Mouse (Mus musculus) neural tube, embryonic 10.5 days (tissue): ENCODE data around the gene Nob1.

ENCODE experiments used
- DNase-seq: peaks from one replicate; pipeline ENCODE4 v3.0.0-alpha.2; 2017; ENCODE audit warnings: low spot score; ENCODE audit errors: extremely low spot score

Gene Nob1

DNA sequence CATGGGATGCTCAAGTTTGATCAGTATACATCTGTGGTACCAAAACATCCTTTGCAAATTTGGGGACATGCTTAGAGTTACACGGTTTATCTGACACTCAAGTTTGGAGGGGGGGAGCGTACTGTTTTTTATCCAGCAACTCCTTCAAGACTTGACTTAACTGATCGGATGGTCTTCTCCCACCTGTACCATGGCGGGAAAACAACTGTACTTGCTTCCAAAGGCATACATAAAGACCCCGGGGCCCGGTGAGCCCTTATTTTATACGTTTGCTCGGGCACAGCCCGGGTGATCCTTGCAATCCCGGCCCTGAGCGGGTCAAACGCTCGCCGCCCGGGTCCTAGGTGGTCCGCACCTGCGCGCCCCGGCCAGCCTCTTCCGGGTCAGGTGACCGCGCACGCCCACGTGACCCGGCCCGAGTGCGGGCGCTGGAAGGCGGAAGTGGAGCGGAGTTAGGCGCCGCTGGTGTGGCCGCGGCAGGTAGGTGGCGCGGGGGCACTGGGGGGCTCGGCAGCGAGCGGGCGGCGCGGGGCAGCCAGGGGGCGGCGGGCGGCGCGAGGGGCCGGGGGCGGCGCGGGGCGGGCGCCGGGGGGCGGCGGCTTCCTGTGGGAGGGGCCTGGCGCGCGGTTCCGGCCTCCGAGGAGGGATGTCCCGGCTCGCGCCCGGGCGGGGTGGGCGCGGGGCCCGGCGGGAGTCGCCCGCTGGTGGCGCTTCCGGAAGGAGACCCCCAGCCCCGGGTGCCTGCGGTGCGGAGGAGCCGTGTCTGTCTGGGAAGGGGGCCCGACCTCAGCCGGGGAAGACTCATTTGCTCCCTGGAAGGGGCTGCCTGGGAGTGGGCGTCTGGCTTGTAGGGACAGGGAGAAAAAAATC is 11.3 kb upstream of the Nob1 start, which contains the start of gene Wwp2:
TSS of gene Wwp2 (plus strand) at position 404 of the 870 bp plus-strand sequence.
- DNase-seq, result peak; percentile 89

DNA sequence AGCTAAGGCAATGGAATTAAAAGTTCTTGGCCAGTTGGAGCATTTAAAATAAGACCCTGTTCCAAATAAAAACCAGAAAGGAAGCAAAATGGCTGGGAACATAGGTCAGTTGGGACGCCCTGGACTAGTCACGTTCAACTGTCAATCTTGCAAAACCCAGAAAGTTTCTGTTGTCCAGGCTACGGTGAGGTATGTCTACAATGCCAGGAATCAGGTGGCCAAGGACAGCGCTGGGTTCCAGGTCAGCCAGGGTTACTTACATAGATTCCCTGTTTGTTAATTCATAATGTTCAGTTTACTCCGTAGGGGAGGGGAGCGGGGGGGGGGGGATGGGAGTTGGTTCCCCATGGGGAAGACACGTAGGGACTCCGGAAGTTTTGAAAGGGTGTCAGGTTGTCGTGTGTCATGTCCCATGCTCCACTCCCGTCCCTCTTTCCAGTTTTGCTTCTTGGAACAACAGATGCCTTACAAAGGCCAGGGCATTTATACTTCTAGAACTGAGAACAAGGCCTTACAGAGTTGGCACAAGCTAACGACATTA is 10.6 kb upstream of the Nob1 start:
- DNase-seq, result no peak

DNA sequence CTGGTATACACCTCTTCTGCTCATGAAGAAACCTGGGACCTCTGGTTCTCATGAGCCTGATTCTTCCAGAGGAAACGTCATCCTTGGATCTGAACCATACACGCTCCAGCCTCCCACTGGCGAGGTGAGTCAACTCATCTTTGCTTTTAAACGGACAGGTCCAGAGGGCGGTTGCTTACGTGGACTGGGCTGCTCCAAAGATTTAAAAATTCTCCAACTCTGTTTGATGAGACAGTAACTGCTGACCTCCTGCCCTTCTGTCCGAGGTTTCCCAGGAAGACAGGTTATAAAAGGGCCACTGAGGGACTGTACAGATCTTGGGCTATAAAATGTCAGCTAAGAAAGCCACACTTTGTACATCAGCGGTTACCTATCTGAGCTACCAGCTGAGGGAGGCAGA is 6.0 kb upstream of the Nob1 start:
- no peak for DNase-seq

DNA sequence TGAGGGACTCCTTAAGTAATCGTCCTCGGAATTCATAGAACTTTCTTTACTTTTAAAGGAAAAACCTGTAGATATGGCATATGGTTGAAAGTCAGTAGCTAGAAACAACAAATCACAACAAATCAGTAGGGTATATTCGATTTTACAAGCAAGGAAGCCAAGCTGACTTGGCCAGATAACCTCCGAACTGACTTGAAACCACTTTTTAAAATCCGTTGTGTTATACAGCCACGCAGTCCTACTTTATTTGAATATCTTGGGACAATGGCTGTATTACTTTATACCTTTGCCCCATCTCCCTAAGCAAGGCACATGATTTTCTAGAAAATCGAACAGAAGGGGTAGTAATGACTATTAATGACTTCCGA is 363 bp upstream of the Nob1 start:
- no peak for DNase-seq

DNA sequence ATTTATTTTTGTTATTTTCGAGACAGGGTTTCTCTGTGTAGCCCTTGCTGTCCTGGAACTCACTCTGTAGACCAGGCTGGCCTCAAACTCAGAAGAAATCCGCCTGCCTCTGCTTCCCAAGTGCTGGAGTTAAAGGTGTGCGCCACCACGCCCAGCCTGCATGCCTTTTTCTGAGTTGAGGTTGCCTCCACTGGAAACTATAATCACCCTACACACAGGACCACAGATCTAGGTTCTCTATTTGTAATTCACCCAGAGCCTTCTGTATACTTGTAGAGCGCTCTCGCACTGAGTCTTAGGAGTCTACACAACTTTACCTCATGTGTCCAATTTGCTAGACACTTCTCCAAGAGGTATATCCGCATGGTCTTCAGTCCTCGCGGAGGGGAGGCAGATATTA is 675 bp downstream of the Nob1 start:
- no peak for DNase-seq

DNA sequence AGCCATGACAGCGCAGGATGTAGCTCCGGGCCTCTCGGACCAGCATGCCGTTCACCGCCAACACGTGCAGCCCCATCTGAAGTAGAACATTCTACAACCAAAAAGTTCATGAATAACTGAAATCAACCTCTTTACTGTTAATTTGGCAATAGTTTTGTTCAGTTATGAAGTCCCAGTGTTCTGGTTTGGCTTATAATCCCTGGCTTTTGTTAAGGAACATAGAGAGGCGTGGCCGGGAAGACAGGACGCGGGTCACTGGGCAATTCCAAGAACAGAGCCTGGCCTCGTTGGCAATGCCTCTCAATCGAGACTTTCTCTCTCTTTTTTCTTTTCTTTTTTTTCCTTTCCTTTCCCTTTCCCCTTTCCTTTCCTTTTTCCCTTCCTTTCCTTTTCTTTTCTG is 7.8 kb downstream of the Nob1 start:
- DNase-seq, result no peak

DNA sequence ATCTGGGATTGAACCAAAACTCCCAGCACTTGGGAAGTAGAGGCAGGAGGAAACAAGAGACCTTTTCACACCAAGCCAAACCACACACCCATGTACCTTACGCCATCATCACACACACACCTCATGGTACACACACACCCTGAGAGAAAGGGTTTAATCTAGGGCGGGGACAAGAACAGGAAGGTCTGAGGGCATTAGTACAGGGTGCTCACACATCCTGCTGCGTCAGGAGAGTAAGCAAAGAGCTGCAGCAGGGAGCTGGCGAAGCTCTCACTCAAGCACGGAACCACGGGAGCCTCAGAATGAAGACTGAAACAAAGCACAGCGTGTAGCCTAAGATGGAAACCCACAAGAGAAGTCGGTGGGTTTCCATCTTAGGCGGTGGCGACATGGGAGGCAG is 11.0 kb downstream of the Nob1 start:
- DNase-seq, result no peak

DNA sequence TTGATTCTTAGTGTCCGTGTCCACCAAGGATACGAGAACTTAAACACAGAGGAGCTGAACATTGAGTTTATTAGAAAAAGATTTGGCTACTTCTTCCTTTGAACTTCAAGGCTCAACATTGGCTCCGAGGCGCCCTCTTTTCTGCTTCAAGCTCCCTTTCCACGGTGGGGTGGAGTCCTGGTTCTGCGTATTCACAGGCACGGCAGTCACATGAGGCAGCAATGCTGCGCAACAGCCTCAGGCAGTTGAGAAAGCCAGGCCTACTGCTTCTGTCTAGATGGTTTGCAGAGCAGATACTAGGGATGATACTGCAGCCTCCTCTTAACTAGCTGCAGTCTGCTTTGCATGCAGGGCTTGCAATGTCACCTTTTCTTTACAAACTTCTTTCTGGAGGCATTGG is 12.3 kb downstream of the Nob1 start:
- DNase-seq, result no peak

DNA sequence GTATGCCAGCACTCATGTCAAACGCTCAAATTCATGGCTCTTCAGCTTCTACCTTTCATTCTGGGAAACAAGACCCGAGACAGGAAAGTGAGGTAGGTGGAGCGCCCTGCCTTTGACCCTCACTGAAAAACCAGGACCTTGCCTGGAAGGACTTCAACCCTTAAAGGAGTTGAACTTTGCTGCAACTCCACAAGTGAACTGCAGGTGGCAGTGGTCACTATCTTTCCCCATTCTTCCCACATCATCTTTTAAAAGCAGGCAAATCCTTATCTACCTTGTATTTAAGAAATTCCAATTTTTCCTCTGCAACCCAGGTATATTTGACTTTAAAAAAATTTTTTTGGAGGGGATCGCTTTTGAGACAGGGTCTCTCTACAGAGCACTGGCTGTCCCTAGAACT is 13.5 kb downstream of the Nob1 start:
- peak; percentile 39 for DNase-seq

DNA sequence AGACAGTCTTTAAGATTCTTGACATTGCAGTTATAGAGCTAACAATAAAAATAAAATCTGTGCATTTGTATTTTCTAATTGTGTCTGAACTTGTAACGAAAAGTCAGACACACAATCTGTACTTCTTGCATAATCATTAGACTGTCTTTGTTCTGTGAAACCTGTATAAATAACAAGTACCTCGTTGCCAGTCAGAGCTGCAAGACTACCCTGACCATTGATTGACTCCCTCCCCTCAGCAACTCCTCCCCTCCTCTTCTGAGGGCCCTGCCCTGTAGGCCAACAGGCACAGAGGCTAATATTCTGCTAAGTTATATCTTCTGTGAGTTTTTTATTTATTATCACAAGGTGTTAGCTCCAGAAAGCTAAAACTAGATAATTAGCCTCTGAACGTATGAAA is 18.9 kb downstream of the Nob1 start:
- no peak for DNase-seq

DNA sequence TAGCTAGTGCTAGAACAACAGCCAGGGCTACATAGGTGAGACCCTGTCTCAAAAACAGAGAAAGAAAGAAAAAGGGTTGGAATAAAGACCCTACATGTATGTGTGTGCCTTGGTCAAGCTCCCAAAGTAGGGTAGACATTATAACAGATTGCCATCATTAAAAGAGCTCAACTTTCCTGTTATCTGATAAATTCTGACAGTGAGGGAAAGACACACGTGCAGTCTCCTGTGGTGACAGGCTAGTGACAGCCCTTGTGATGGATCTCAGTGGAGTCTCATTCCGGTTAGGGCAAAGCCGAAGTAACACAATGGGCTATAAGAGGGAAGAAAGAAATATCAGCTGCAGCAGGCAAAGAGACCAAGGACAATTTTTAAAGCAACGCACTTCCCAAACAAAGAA is 20.8 kb downstream of the Nob1 start:
- no peak for DNase-seq

DNA sequence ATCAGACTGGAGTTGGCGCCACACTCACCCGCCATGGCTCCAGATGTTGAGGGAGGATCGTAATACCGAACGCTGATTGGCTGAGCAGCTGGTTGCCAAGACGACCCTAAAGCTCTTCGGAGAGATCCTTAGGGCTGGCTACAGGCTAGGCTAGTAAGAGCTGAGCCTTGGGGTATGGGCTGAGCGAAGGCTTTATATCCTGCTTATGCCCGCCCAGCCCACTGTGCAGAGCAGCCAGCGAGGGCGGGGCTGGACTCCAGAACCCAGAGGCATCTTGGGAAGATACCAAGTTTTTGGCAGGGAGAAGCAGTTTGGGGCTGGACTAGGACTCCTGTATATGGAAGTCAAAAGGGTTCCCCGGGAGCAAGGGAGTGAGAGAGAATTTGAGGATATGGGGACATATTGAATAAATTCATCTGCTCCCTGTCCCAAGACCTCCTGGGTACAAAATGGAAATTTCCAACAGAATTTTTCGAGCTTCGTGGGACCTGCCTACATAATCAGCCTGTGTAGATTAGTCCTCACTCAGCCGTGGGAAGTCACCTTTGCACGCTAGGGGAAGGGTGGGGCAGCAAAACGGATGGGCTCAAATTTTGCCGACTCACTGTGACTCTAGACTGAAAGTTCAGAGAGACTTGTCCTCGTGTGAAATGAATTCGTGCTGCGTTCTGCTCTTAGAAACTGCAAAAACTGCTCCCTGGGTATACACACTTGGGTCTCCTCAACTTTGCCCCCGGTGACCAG is 21.6 kb downstream of the Nob1 start, which contains the start of gene Nqo1:
TSS of gene Nqo1 (minus strand) at position 169 of the 744 bp plus-strand sequence.
- DNase-seq, result peak; percentile 74

DNA sequence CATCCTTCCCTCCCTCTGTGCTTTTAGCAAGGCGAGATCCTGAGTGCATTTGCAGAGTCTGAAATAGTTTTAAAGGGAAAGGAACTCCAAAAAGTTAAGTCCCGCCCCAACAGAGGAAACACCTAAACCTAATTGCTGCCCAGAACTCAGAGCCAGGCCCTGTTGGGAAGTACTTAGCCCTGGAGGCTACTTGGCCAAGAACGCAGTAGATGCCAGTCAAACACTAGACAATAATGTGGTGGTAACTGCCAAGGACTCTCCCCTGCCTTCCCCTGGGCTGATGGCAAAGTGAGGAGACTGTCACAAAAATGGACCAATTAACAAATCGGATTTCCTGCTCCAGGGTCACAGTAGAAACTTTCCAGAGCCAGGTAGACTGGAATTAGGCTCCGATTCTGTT is 23.0 kb downstream of the Nob1 start:
- DNase-seq, result no peak

DNA sequence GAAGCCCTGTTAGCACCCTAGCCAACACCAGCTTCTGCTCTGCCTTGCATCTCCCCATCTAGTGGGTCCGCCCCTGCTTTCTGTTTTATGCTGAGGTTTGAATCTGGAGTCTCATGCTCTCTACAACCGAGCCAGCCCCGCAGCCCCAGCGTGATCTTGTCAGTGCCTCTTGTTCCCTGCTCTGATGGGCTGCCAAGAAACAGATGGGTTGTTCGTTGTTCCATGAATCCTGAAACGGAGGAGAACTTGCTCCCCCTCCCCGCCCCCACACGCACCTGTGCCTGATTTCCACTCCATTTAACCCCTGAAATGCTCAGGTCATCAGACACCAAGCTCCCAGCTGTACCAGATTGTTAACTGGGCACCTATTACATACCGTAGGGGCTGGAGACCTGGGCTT is 25.4 kb downstream of the Nob1 start:
- no peak for DNase-seq

DNA sequence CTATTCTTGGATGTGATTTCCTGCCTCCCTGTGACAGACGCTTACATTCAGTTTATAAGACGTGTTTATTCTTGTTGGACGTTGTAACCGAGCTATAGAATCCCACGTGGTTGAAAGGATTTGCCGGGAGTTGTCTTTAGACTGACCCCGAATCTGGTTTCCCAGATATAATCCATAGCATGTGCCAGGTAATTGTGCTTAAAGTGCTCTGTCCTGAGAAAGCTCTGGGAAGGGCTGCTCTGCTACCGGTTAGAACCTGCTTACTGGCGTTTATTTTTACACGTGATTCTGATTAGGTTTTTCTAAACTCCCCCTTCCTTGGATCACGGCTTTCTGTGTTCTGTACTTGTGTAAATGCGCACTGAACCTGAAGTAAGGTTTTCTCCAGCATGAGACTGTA is 27.2 kb downstream of the Nob1 start:
- no peak for DNase-seq

DNA sequence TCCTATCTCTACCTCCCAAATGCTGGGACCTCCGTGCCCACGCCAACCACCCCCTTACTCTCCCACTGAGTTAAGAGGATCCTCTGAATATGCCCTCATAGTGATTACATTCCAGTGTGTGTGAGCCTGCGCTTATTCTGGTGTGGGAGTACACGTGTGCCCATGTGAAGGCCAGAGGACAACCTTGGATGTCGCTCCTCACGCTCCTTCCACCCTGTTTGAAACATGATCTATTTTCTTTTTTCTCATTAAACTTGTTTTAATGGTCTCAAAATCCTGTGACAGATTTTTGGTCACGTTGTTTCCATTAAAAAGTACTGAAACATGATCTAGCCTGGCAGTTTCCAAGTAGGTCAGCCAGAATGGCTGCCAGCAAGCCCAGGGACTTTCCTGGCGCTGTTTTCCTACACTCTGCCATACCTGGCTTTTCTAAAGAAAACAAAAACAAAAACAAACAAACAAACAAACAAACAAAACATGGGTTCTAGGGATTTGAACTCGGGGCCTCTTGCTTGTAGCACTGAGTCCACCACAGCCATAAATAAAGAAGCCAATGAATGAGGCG is 28.7 kb downstream of the Nob1 start:
- DNase-seq, result no peak

DNA sequence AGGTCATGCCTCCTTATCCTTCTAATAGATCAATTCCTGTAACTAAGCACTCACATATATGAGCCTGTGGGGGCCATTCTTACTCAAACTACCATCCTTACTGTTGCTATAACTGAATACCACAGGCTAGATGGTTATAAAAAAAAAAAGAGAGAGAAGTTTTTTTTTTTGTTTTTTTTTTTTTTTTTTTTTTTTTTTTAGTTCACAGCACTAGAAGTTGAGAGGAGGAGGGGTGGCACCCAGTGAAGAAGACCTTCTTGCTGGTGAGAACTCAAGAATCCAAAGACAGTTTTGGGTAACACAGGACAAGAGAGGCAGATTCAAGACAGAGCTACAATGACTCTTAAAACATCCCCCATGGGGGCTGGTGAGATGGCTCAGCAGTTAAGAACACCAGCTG is 29.5 kb downstream of the Nob1 start:
- DNase-seq, result no peak

DNA sequence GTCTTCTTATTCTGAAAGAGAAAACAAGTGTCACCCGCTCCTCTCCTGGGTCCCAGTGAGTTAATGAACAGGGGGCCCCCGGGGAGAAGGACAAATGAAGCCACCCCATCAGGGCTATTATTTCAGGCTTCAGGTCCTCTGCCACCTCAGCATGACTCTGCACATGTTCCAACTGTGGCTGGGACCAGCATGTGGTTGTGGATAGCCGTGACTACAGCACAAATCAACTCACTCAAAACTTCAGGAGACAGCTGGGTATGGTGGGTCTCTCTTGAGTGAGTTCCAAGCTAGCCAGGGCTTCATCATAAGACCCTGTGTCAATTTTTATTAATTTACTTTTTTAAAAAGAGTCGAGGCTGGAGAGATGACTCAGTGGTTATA is 33.7 kb downstream of the Nob1 start:
- DNase-seq, result no peak

DNA sequence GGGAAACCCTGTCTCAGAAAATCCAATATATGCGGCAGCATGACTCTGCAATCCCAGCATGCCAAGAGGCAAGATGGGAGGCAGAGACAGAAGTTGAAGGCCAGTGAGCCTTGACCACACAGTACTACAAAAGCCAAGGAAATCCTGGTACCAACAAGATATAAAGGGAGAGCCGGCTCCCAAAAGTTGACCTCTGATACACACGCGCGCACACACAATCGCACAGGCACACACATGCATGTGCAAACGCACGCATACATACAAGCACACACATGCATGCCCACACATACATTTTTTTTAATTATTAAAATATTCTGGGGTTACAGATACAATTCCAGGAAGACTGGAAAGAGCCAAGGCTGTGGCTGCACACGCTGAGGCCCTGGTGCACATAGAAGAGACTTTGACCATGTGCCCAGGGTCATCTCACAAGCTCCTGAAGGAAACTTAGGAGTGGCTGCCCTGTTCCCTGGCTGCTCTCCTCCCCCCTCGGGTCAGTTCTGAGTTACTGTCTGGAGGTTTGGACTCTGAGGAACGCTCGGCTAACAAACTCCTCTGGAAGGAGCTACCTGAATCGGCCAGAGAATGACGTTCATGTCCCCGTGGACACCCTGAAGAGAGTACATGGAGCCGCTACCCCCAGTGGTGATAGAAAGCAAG is 34.2 kb downstream of the Nob1 start:
- DNase-seq, result no peak

DNA sequence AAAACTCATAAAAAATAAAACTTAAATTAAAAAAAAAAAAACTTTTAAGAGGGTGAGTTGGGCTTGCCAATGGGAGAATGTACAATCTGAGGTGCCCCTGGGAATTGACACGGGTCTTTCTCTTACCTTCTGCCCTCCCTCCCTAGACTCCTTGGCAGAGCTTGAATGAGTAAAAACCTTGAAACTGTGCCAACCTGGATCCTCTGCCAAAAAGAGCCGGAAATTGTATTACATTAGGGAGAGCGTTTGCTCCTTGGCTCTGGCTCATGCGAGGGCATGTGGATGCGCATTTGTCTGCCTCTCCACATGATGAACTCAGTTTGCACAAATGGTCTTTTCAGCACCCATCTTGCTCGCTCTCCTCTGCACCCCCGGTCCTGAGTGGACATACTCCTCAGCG is 35.3 kb downstream of the Nob1 start:
- DNase-seq, result no peak

DNA sequence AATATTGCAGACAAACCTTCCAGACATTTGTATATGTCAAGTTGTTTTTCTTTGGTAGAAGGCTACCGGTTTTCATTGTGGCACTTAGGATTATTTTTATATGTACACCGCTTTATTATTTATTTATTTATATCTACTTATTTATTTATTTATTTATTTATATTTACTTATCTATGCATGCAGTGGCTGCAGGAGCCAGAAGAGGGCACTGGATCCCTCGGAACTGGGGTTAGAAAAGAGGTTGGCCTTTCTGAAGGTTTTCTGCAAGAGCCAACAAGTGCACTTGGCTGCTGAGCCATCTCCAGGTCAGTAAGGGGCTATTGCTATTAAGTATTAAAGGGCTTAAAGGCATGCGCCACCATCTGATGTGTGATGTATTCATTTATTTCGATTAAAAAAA is 37.0 kb downstream of the Nob1 start:
- DNase-seq, result no peak

DNA sequence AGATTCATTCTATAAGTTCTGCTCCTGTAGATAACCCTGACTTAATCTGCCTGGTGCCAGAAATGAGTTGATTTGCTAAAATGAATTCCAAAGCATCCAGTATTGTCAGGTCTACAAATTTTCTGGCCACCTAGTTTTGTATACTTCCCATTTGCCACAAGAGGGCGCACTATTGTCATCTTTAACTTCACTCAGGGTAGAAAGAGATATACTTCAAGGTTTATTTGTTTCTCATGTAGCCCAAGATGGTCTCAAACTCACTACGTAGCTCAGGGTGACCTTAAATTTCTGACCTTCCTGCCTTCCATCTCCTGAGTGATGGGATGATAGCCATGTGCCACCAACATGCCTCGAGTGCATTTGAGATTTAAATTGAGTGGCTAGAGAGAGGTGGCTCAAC is 38.2 kb downstream of the Nob1 start:
- no peak for DNase-seq
